Mouse (Mus musculus) midbrain, postnatal 0 days (tissue): ENCODE measurements at regions not wholly inside any gene's neighbourhood (a gene's known extent, or its start where the extent isn't known, plus 50 kb on each side); places are given as distances from the start of the nearest gene placed in this dataset.

ENCODE experiments used
- ATAC-seq: fragments of 200-750 bp; cut with Nextera tagmentation; 2 replicates; pipeline ENCODE4 v1.8.0; 2017; ENCODE audit warnings: moderate number of reproducible peaks, mild to moderate bottlenecking, moderate TSS enrichment, moderate library complexity; ENCODE audit not compliant: low FRiP score
- DNase-seq: peaks from one replicate; pipeline ENCODE4 v3.0.0-alpha.2; 2015; ENCODE audit warnings: low spot score
- H3K27ac ChIP-seq: fragments of 300-500 bp; sonication (generic); 2 replicates; pipeline ENCODE4 v1.5.1; 2014; ENCODE audit warnings: low read depth, mild to moderate bottlenecking, low read length, mixed read lengths
- H3K27me3 ChIP-seq: fragments of 300-500 bp; sonication (generic); 2 replicates; pipeline ENCODE4 v1.6.1; 2014; ENCODE audit warnings: low read length, control low read depth, mixed read lengths; ENCODE audit not compliant: insufficient read depth
- H3K36me3 ChIP-seq: fragments of 300-500 bp; sonication (generic); 2 replicates; pipeline ENCODE4 v1.6.1; 2014; ENCODE audit warnings: low read length, control low read depth, mixed read lengths; ENCODE audit not compliant: insufficient read depth
- H3K4me1 ChIP-seq: fragments of 300-500 bp; sonication (generic); 2 replicates; pipeline ENCODE4 v1.6.1; 2014; ENCODE audit warnings: mild to moderate bottlenecking, control low read depth, antibody characterized with exemption, low read length, mixed read lengths; ENCODE audit not compliant: insufficient read depth
- H3K4me2 ChIP-seq: fragments of 300-500 bp; sonication (generic); 2 replicates; pipeline ENCODE4 v1.6.1; 2014; ENCODE audit warnings: low read depth, mild to moderate bottlenecking, low read length, mixed read lengths; ENCODE audit not compliant: poor library complexity, severe bottlenecking
- H3K4me3 ChIP-seq: fragments of 300-500 bp; sonication (generic); 2 replicates; pipeline ENCODE4 v1.5.1; 2014; ENCODE audit warnings: low read depth, mild to moderate bottlenecking, low read length, moderate library complexity
- H3K9ac ChIP-seq: fragments of 300-500 bp; sonication (generic); replicated peaks from 2 replicates; pipeline ENCODE4 v1.6.1; 2014; ENCODE audit warnings: mild to moderate bottlenecking, low read length, moderate library complexity, mixed read lengths; ENCODE audit not compliant: poor library complexity, severe bottlenecking
- H3K9me3 ChIP-seq: fragments of 300-500 bp; sonication (generic); 2 replicates; pipeline ENCODE4 v1.6.1; 2016; ENCODE audit warnings: low read length, control low read depth
- CTCF ChIP-seq: IDR thresholded peaks from 2 replicates; pipeline ENCODE4 v1.5.1; 2016; ENCODE audit warnings: antibody characterized with exemption, mild to moderate bottlenecking
- WGBS: fragments of 180-500 bp; shearing (Covaris S2); extraction: QIAGEN DNeasy Blood & Tissue Kit; methylation state at CpG from one replicate; pipeline ENCODE4 v1.1.7; 2014; 5-methylcytosine and 5-hydroxymethylcytosine counted together

DNA sequence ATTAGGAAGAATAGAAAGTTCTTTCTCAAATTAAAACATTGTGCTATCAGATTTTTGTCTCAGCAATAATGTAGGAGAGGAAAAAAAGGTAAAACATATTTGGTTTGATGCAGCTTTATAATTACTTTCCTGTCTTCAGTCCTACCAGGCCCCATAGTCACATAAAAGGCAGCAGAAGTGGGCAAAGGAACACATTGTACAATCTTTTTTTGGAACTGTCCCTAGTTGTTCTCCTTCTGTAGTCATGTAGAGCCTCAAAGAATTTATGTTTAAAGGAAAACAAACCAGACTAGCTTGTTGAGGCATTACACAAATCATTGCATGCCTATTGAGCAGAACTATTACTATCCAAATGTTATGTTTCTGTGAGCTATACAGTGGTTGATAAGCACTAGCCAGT is 288.7 kb upstream of the Rspo3 start:
- H3K9me3 ChIP-seq = no peaks in the 10 kb centered on the region
- no peak for ATAC-seq
- no peak overlapping the region for H3K4me3 ChIP-seq
- H3K36me3 ChIP-seq = no peaks in the 10 kb centered on the region
- no peak overlapping the region for H3K27ac ChIP-seq
- no peaks in the 10 kb centered on the region for H3K4me1 ChIP-seq
- H3K27me3 ChIP-seq = no peaks in the 10 kb centered on the region
- DNase-seq = no peak
- no peak overlapping the region for H3K4me2 ChIP-seq
- no peak overlapping the region for H3K9ac ChIP-seq
- no peak for TF ChIP-seq CTCF

DNA sequence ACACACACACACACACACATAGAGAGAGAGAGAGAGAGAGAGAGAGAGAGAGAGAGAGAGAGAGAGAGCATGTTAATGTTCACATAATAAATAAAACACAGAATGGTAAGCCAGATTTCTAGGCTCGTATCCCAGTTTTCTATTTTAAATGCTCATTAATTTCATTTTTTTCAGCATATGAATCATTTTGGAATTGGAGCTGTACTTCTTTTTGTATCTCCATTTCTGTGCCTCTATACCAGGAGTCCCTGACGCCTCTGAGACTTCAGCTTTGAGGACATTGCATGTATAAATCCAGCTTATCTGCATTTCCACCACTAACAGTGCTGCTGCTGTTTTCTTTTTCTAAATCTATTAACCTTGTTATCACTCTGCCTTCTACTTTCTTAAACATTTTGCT is 287.5 kb upstream of the Rspo3 start:
- ATAC-seq (no peak), DNase-seq (no peak)
- Histone ChIP-seq H3K9me3 (no peaks in the 10 kb centered on the region), H3K4me3 (no peak overlapping the region), H3K4me2 (no peak overlapping the region), H3K4me1 (no peaks in the 10 kb centered on the region), H3K27ac (no peak overlapping the region), H3K36me3 (no peaks in the 10 kb centered on the region), H3K27me3 (no peaks in the 10 kb centered on the region), H3K9ac (no peak overlapping the region)
- 84% methylated on average over 2 of the region's 2 CpGs for WGBS
- no peak for TF ChIP-seq CTCF

DNA sequence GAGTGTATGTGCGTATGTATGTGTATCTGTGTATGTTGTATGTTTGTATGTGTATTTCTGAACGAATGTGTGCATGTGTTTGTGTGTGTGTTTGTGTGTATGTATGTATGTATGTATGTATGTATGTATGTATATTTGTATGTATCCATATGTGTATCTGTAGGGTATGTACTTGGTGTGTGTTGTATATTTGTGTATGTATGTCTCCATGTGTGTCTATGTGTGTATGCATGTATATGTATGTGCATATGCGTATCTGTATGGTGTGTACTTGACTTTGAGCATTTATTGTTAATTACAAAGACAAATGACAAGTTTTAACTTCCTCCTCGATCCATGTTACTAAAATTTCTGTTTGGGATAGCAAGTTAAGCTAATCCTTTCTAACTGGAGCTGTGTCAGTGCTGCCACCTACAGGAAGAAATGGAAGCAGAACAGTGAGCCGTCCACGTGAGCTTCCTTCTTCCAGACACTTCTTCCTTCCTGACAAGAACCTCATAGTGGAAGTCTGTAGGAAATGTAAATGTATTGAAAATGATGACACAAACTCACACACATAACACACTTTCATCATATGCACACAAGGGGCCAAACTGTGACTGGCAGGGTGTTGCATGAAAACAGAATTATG is 268.4 kb upstream of the Rspo3 start:
- Histone ChIP-seq H3K4me1 (no peaks in the 10 kb centered on the region), H3K4me3 (no peak overlapping the region), H3K36me3 (no peaks in the 10 kb centered on the region), H3K9me3 (no peaks in the 10 kb centered on the region), H3K4me2 (no peak overlapping the region), H3K27me3 (no peaks in the 10 kb centered on the region), H3K9ac (no peak overlapping the region), H3K27ac (no peak overlapping the region)
- TF ChIP-seq CTCF = peak; percentile 83
- WGBS = 52% methylated on average over 6 of the region's 6 CpGs
- DNase-seq = peak; percentile 60
- no peak for ATAC-seq

DNA sequence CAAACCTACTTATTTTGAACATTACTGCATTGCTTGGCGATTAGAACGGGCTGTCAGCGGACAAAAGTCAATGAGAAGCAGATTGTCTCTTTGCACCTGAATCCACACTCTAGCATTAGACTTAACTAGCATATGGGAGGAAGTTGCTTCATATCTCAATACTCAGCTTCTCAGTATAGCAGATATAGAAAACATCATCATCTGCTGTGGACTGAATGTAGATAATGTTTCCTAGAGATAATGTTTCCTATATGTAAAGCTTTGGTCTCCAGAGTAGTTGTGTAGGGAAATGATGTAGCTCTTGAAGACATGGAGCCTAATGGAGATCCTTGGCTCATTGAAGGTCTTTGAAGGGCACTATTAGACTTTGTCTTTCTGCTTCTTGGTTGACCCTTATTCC is 267.0 kb upstream of the Rspo3 start:
- H3K27me3 ChIP-seq = no peaks in the 10 kb centered on the region
- ATAC-seq = no peak
- H3K4me1 ChIP-seq = no peaks in the 10 kb centered on the region
- 96% methylated on average over 3 of the region's 3 CpGs for WGBS
- no peak for DNase-seq
- no peak for TF ChIP-seq CTCF
- H3K4me3 ChIP-seq = no peak overlapping the region
- H3K9me3 ChIP-seq = no peaks in the 10 kb centered on the region
- H3K27ac ChIP-seq = no peak overlapping the region
- H3K9ac ChIP-seq = no peak overlapping the region
- H3K36me3 ChIP-seq = no peaks in the 10 kb centered on the region
- no peak overlapping the region for H3K4me2 ChIP-seq

GRCm38 (mm10) chr10:29794663-29795062 is 259.0 kb upstream of the Rspo3 start:
- no peak for DNase-seq
- WGBS = 97% methylated on average over 1 of the region's 1 CpGs
- ATAC-seq = no peak
- H3K4me2 ChIP-seq = no peak overlapping the region
- H3K4me1 ChIP-seq = no peaks in the 10 kb centered on the region
- H3K9ac ChIP-seq = no peak overlapping the region
- no peak overlapping the region for H3K27ac ChIP-seq
- no peaks in the 10 kb centered on the region for H3K36me3 ChIP-seq
- H3K27me3 ChIP-seq = no peaks in the 10 kb centered on the region
- no peak for TF ChIP-seq CTCF
- H3K4me3 ChIP-seq = no peak overlapping the region
- no peaks in the 10 kb centered on the region for H3K9me3 ChIP-seq

GRCm38 (mm10) chr10:29786220-29786810 is 250.6 kb upstream of the Rspo3 start:
- Histone ChIP-seq H3K9me3 (no peaks in the 10 kb centered on the region), H3K4me1 (no peaks in the 10 kb centered on the region), H3K27ac (no peak overlapping the region), H3K9ac (no peak overlapping the region), H3K27me3 (no peaks in the 10 kb centered on the region), H3K4me3 (no peak overlapping the region), H3K36me3 (no peaks in the 10 kb centered on the region), H3K4me2 (no peak overlapping the region)
- TF ChIP-seq CTCF = no peak
- 70% methylated on average over 2 of the region's 2 CpGs for WGBS
- ATAC-seq (no peak), DNase-seq (no peak)
